Mouse (Mus musculus): ENCODE results near the gene Psme1. TPM values are rescaled to one million over a fixed set of nuclear protein-coding genes. Genes with fewer than 3 reads are reported as not detected.

Gene Psme1
- polyA plus RNA-seq, 1 experiment: 81.7 TPM

- no peaks in the 10 kb centered on the region for H3K27me3 ChIP-seq (ENCODE audit: control insufficient read depth, insufficient read depth, insufficient read length)
- H3K36me3 ChIP-seq (ENCODE audit: control insufficient read depth, insufficient read depth): no peaks in the 10 kb centered on the region
- no peaks in the 10 kb centered on the region for H3K79me2 ChIP-seq (ENCODE audit: control insufficient read depth, insufficient read depth)
- no peak overlapping the region for H3K4me3 ChIP-seq
- no peak overlapping the region for H3ac ChIP-seq (ENCODE audit: control insufficient read depth, insufficient read length)
- H3K4me2 ChIP-seq (ENCODE audit: low read depth): no peak overlapping the region
- no peak for TF ChIP-seq TCF3 (IDR thresholded peaks at IDR 0.05; ENCODE audit: insufficient read length, low read depth)
- no peak for TF ChIP-seq MAX (IDR thresholded peaks at IDR 0.05; ENCODE audit: low read depth)
- no peak for TF ChIP-seq USF1 (IDR thresholded peaks at IDR 0.05; ENCODE audit: low read depth)
- no peak for TF ChIP-seq MYOG (IDR thresholded peaks at IDR 0.05; ENCODE audit: control insufficient read depth in 1 of 3, insufficient read depth in 1 of 3, insufficient read length in 2 of 3, low read depth in 2 of 3)
- no peak for TF ChIP-seq POLR2A (IDR thresholded peaks at IDR 0.05; ENCODE audit: insufficient read length, low read depth)
- no peak for TF ChIP-seq E2F4 (IDR thresholded peaks at IDR 0.05; ENCODE audit: insufficient read depth)
- TF ChIP-seq POLR2AphosphoS2 (IDR thresholded peaks at IDR 0.05; ENCODE audit: insufficient read length, low read depth): no peak
- TF ChIP-seq TCF12 (IDR thresholded peaks at IDR 0.05; ENCODE audit: insufficient read depth, poor library complexity, severe bottlenecking): no peak
- TF ChIP-seq CEBPB (IDR thresholded peaks at IDR 0.05; ENCODE audit: insufficient read depth, poor library complexity, severe bottlenecking): no peak
- no peak for TF ChIP-seq MYOD1 (IDR thresholded peaks at IDR 0.05; ENCODE audit: control insufficient read depth in 1 of 3, insufficient read length in 2 of 3, low read depth in 2 of 3)
- no peak for TF ChIP-seq REST (IDR thresholded peaks at IDR 0.05; ENCODE audit: insufficient read depth, insufficient read length)
- TF ChIP-seq SRF (IDR thresholded peaks at IDR 0.05; ENCODE audit: control insufficient read depth, insufficient read length, low read depth): no peak
Observed at GRCm38 (mm10) chr14:55580731-55581130, 2.8 kb downstream of the Psme1 start.

- H3K27me3 ChIP-seq (ENCODE audit: control insufficient read depth, insufficient read depth, insufficient read length): no peaks in the 10 kb centered on the region
- no peak overlapping the region for H3K4me3 ChIP-seq
- no peaks in the 10 kb centered on the region for H3K36me3 ChIP-seq (ENCODE audit: control insufficient read depth, insufficient read depth)
- no peaks in the 10 kb centered on the region for H3K79me2 ChIP-seq (ENCODE audit: control insufficient read depth, insufficient read depth)
- no peak for TF ChIP-seq CEBPB (IDR thresholded peaks at IDR 0.05; ENCODE audit: insufficient read depth, poor library complexity, severe bottlenecking)
- TF ChIP-seq TCF3 (IDR thresholded peaks at IDR 0.05; ENCODE audit: insufficient read length, low read depth): no peak
- no peak for TF ChIP-seq POLR2A (IDR thresholded peaks at IDR 0.05; ENCODE audit: insufficient read length, low read depth)
- TF ChIP-seq USF1 (IDR thresholded peaks at IDR 0.05; ENCODE audit: low read depth): no peak
- H3K4me2 ChIP-seq (ENCODE audit: low read depth): no peak overlapping the region
- H3ac ChIP-seq (ENCODE audit: control insufficient read depth, insufficient read length): no peak overlapping the region
Observed at GRCm38 (mm10) chr14:55581981-55582681, 4.2 kb downstream of the Psme1 start.

DNA sequence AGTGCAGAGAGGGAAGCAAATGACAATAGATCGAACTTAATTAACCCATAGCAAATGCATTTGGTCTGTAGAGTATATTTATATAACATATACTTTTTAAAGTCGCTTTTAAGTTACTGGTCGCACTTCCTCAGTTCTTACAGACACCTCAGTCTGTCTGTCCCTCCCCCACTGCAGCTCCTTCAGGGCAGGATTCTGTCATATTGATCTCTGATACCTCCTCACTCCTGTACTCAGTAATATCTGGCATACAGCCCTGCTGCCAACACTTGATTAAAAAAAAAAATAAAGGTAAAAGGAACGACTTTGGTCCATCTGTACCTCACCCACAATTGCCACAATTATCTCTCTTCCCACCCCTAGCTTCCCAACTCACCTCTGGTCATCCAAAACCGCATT lies 6.4 kb downstream of the Psme1 start:
- Histone ChIP-seq H3ac (ENCODE audit: control insufficient read depth, insufficient read length) (peak overlapping the region; percentile 67), H3K4me3 (peak overlapping the region; percentile 33), H3K27me3 (ENCODE audit: control insufficient read depth, insufficient read depth, insufficient read length) (no peaks in the 10 kb centered on the region), H3K79me2 (ENCODE audit: control insufficient read depth, insufficient read depth) (no peaks in the 10 kb centered on the region), H3K36me3 (ENCODE audit: control insufficient read depth, insufficient read depth) (no peaks in the 10 kb centered on the region), H3K4me2 (ENCODE audit: low read depth) (peak overlapping the region; percentile 77)
- no peak for TF ChIP-seq POLR2A (IDR thresholded peaks at IDR 0.05; ENCODE audit: insufficient read length, low read depth)
- TF ChIP-seq MAX (IDR thresholded peaks at IDR 0.05; ENCODE audit: low read depth): no peak
- no peak for TF ChIP-seq REST (IDR thresholded peaks at IDR 0.05; ENCODE audit: insufficient read depth, insufficient read length)
- TF ChIP-seq E2F4 (IDR thresholded peaks at IDR 0.05; ENCODE audit: insufficient read depth): no peak
- no peak for TF ChIP-seq TCF12 (IDR thresholded peaks at IDR 0.05; ENCODE audit: insufficient read depth, poor library complexity, severe bottlenecking)
- TF ChIP-seq USF1 (IDR thresholded peaks at IDR 0.05; ENCODE audit: low read depth): no peak
- TF ChIP-seq TCF3 (IDR thresholded peaks at IDR 0.05; ENCODE audit: insufficient read length, low read depth): no peak
- no peak for TF ChIP-seq MYOG (IDR thresholded peaks at IDR 0.05; ENCODE audit: control insufficient read depth in 1 of 3, insufficient read depth in 1 of 3, insufficient read length in 2 of 3, low read depth in 2 of 3)
- TF ChIP-seq CEBPB (IDR thresholded peaks at IDR 0.05; ENCODE audit: insufficient read depth, poor library complexity, severe bottlenecking): no peak
- no peak for TF ChIP-seq SRF (IDR thresholded peaks at IDR 0.05; ENCODE audit: control insufficient read depth, insufficient read length, low read depth)
- no peak for TF ChIP-seq MYOD1 (IDR thresholded peaks at IDR 0.05; ENCODE audit: control insufficient read depth in 1 of 3, insufficient read length in 2 of 3, low read depth in 2 of 3)
- no peak for TF ChIP-seq POLR2AphosphoS2 (IDR thresholded peaks at IDR 0.05; ENCODE audit: insufficient read length, low read depth)

GRCm38 (mm10) chr14:55584702-55585565 lies 7.0 kb downstream of the Psme1 start, which contains the start of gene Emc9:
Gene Emc9 (minus strand): TSS chr14:55585302.
- Histone ChIP-seq H3K36me3 (ENCODE audit: control insufficient read depth, insufficient read depth) (no peaks in the 10 kb centered on the region), H3K4me3 (peak within 1 kb of the TSS; percentile 33), H3K79me2 (ENCODE audit: control insufficient read depth, insufficient read depth) (no peaks in the 10 kb centered on the region), H3K4me2 (ENCODE audit: low read depth) (peak within 1 kb of the TSS; percentile 77), H3ac (ENCODE audit: control insufficient read depth, insufficient read length) (peak within 1 kb of the TSS; percentile 67), H3K27me3 (ENCODE audit: control insufficient read depth, insufficient read depth, insufficient read length) (no peaks in the 10 kb centered on the region)
- TF ChIP-seq MYOD1 (IDR thresholded peaks at IDR 0.05; ENCODE audit: control insufficient read depth in 1 of 3, insufficient read length in 2 of 3, low read depth in 2 of 3) (peak in 2 of 3 experiments; percentile 74 to 79), MAX (IDR thresholded peaks at IDR 0.05; ENCODE audit: low read depth) (no peak), POLR2AphosphoS2 (IDR thresholded peaks at IDR 0.05; ENCODE audit: insufficient read length, low read depth) (peak; percentile 60), E2F4 (IDR thresholded peaks at IDR 0.05; ENCODE audit: insufficient read depth) (no peak), TCF3 (IDR thresholded peaks at IDR 0.05; ENCODE audit: insufficient read length, low read depth) (no peak), POLR2A (IDR thresholded peaks at IDR 0.05; ENCODE audit: insufficient read length, low read depth) (peak; percentile 69), MYOG (IDR thresholded peaks at IDR 0.05; ENCODE audit: control insufficient read depth in 1 of 3, insufficient read depth in 1 of 3, insufficient read length in 2 of 3, low read depth in 2 of 3) (no peak)

Measured in myocyte (in vitro differentiated cells).